Mouse (Mus musculus) olfactory bulb, adult 2 months (tissue): Measurements from ENCODE around the gene AI481877.

ENCODE experiments used
- CTCF ChIP-seq: fragments of 200-500 bp; IDR thresholded peaks from 2 replicates; pipeline ENCODE4 v1.5.1; 2012; ENCODE audit warnings: low read depth, mild to moderate bottlenecking, low read length, moderate library complexity; ENCODE audit not compliant: insufficient read depth
- POLR2A ChIP-seq: fragments of 200-500 bp; IDR thresholded peaks from 2 replicates; pipeline ENCODE4 v1.6.1; 2012; ENCODE audit warnings: mild to moderate bottlenecking, low read depth, low read length, moderate library complexity; ENCODE audit not compliant: insufficient read depth

DNA sequence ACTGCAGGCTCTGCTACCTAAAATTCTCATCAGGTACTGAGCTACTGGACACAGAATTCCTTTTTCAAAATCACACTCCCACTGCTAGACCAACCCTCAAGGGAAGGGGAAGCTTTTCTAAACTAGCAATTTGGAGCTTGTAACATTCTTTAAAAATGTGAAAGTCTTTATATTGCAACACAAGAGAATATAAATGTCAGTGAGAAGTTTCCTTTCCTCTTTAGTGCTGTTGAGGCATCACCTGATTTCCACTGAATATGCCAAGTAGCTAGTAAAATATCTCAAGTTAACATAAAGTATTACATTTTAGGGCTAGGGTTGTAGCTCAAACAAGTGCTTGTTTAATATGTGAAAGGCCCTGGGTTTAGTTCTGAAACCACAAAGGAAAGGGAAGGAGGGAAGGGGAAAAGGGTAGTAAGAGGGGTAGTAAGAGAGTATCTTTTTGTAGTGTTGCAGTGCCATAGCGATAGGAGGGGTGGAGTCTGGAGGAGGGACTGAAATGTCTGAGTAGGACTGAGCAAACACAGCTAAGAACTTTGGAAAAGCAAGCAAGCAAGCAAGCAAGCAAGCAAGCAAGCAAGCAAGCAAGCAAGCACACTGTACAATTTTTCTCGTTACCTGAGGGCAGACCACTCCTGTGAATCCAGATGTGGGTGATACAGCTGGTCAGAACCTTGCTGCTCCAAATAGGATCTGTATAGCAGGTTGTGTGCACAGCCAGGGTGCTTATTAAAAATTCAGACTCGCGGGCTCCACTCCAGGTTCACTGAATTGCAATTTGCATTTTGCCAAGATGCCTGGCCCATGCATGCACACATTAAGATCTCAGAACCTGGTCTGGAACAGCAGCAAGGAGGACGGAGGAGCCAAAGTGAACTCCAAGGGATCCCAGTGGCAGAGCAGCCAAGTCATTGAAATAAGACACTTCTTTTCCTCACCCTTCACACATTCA, 42.8 kb upstream of the AI481877 start:
- no peak for TF ChIP-seq POLR2A
- TF ChIP-seq CTCF, result no peak
